Comparison of ENCODE assay signal across 8 mouse cellular contexts in the genomic region with DNA sequence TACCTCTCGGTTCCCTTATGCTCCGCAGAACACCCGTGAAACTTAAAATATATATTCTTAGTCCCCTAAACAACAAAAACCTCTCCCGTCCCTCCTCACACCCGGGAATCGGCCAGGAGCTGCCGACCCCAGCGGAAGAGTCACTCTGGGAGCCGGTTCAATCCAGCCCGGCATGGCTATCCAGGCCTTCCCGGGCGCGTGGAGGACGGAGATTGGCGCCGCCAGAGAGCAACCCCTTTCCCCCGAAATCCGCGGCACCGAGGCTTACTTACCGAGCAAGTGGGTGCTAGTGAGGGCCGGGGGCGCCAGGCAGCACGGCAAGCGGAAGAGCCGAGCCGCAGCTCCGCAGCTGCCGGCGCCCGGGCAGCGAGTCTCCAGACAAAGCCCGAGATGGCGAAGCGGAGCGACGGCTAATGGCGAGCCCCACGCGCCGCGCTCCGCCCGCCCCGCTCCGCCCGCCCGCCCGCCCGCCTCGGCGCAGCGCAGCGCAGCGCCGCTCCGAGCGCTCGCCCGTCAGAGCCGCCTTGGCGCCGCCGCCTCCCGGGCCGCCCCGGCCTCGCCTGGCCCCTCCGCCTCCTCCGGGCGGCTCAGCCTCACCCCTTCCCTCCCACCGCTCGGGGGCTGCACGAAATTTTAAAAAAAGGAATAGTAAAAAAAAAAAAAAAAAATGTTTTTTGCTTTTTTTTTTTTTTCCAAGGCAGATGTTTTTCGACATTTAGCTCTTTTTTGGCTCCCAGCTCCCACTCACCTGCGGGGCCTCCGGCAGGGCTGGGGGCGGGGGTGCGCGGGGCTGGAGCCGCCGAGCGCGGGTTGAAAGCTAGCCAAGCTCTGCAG. TPM values are rescaled to one million over a fixed set of nuclear protein-coding genes. Genes with fewer than 3 reads are reported as not detected.
A peak's percentile ranks its signal among the peaks of the same experiment; 100 is the strongest.
DNase-seq lines count a peak whose midpoint lies in the region; ATAC-seq and TF ChIP-seq lines count a peak whose summit lies in the region.

No protein-coding gene starts in this region.

- WGBS in intestine, embryonic 16.5 days, result under 1% methylated on average over 79 of the region's 84 CpGs
- WGBS in liver, embryonic 12.5 days (ENCODE audit: insufficient replicate concordance), result under 1% methylated on average over 77 of the region's 84 CpGs

- no peaks in the 10 kb centered on the region for H3K9me3 ChIP-seq in erythroblast, embryonic 14.5 days (ENCODE audit: control insufficient read depth, low read length)
- no peaks in the 10 kb centered on the region for H3K9me3 ChIP-seq in intestine, embryonic 16.5 days (ENCODE audit: control insufficient read depth, low read length)
- no peaks in the 10 kb centered on the region for H3K9me3 ChIP-seq in liver, embryonic 12.5 days (replicated peaks)

- peaks cover 30% of the 10 kb centered on the region for H3K36me3 ChIP-seq in erythroblast, embryonic 14.5 days (ENCODE audit: control insufficient read depth)
- peaks cover 7% of the 10 kb centered on the region for H3K36me3 ChIP-seq in intestine, embryonic 16.5 days (ENCODE audit: control insufficient read depth, insufficient read depth, low read length)
- H3K36me3 ChIP-seq in liver, embryonic 12.5 days, result peaks cover 20% of the 10 kb centered on the region

- peak; percentile 79 for DNase-seq in brain, embryonic 14.5 days (ENCODE audit: low read depth)
- peak; percentile 85 for DNase-seq in gastrocnemius, adult 2 months
- DNase-seq in naive thymus-derived CD4-positive, alpha-beta T cell, adult 2 months (ENCODE audit: low read depth), result peak; percentile 72
- peak; percentile 73 for DNase-seq in testis, postnatal 14 days (ENCODE audit: low spot score)

- ATAC-seq in erythroblast, adult 5-6 weeks (replicated peaks; ENCODE audit: low FRiP score, poor library complexity, severe bottlenecking), result no peak; the same call in 1 of the 2 replicates
- peak; percentile 17 for ATAC-seq in intestine, embryonic 16.5 days
- peak; percentile 47 for ATAC-seq in liver, embryonic 12.5 days

- H3K4me1 ChIP-seq in erythroblast, embryonic 14.5 days (ENCODE audit: control insufficient read depth), result peaks cover 44% of the 10 kb centered on the region
- H3K4me1 ChIP-seq in intestine, embryonic 16.5 days (ENCODE audit: control insufficient read depth, insufficient read depth, low read length), result peaks cover 15% of the 10 kb centered on the region
- peaks cover 42% of the 10 kb centered on the region for H3K4me1 ChIP-seq in liver, embryonic 12.5 days

- H3K27ac ChIP-seq in gastrocnemius, adult 2 months, result peak overlapping the region; percentile 100
- peak overlapping the region; percentile 99 for H3K27ac ChIP-seq in intestine, embryonic 16.5 days (ENCODE audit: low read length)
- peak overlapping the region; percentile 99 for H3K27ac ChIP-seq in liver, embryonic 12.5 days

- TF ChIP-seq CTCF in brain, embryonic 14.5 days (IDR thresholded peaks at IDR 0.05; ENCODE audit: borderline replicate concordance, extremely low read depth, insufficient read depth, insufficient read length), result no peak
- TF ChIP-seq CTCF in gastrocnemius, adult 2 months (IDR thresholded peaks at IDR 0.05), result peak; percentile 3; the same call in 1 of the 2 replicates

- H3K9ac ChIP-seq in intestine, embryonic 16.5 days (ENCODE audit: low read depth, low read length), result peak overlapping the region; percentile 100
- H3K9ac ChIP-seq in liver, embryonic 12.5 days, result peak overlapping the region; percentile 100

- H3K4me2 ChIP-seq in intestine, embryonic 16.5 days (ENCODE audit: low read depth, low read length), result peak overlapping the region; percentile 96
- peak overlapping the region; percentile 96 for H3K4me2 ChIP-seq in liver, embryonic 12.5 days

- peaks cover 31% of the 10 kb centered on the region for H3K27me3 ChIP-seq in erythroblast, embryonic 14.5 days (ENCODE audit: control insufficient read depth)
- H3K27me3 ChIP-seq in intestine, embryonic 16.5 days (replicated peaks; ENCODE audit: control insufficient read depth, insufficient read depth, low read length), result no peaks in the 10 kb centered on the region
- H3K27me3 ChIP-seq in liver, embryonic 12.5 days (replicated peaks), result peaks cover 30% of the 10 kb centered on the region

- TF ChIP-seq POLR2A in brain, embryonic 14.5 days (IDR thresholded peaks at IDR 0.05; ENCODE audit: borderline replicate concordance, extremely low read depth, insufficient read depth, insufficient read length, poor library complexity, severe bottlenecking), result peak; percentile 50; the same call in 1 of the 2 replicates

- intact Hi-C loops in gastrocnemius, adult 2 months (cut with DNase I), result loop anchor here (1.0 kb wide), 1 partner anchor 89 kb away; a partner anchor contains a TSS

- H3K4me3 ChIP-seq in erythroblast, embryonic 14.5 days (replicated peaks), result peak overlapping the region; percentile 99
- H3K4me3 ChIP-seq in gastrocnemius, adult 2 months, result peak overlapping the region; percentile 100
- H3K4me3 ChIP-seq in intestine, embryonic 16.5 days (ENCODE audit: low read length), result peak overlapping the region; percentile 99
- peak overlapping the region; percentile 100 for H3K4me3 ChIP-seq in liver, embryonic 12.5 days

RNA-seq across cellular contexts. Expression of a gene that starts 0.7 kb away (rescaled TPM):
- 10.3 and 12.3 TPM in 2 replicates for polyA plus RNA-seq in erythroblast, embryonic 14.5 days (2012)
- 19.0 and 22.8 TPM in 2 replicates for total RNA-seq in erythroblast, adult 5-6 weeks (2015; ENCODE audit: low replicate concordance)
- total RNA-seq in erythroblast, adult 5-6 weeks (2017; ENCODE audit: low replicate concordance), result 119 and 258 TPM in 2 replicates
- polyA plus RNA-seq in brain, embryonic 14.5 days (2012; rRNA removed), result 57.7 and 80.5 TPM in 2 replicates
- total RNA-seq in gastrocnemius, adult 2 months (2021), result 10 to 100 TPM; 37.8 to 40.4 TPM
- 65.5 and 66.0 TPM in 2 replicates for polyA plus RNA-seq in intestine, embryonic 16.5 days (2015; fragmentation: Nextera tagmentation; extraction: Ambion mirVana)
- 97.2 and 98.8 TPM in 2 replicates for polyA plus RNA-seq in liver, embryonic 12.5 days (2016; fragmentation: Nextera tagmentation; extraction: Ambion mirVana)

RNA-seq across cellular contexts. Expression of a gene that starts 22.4 kb away (rescaled TPM):
- 4.5 and 6.0 TPM in 2 replicates for polyA plus RNA-seq in erythroblast, embryonic 14.5 days (2012)
- total RNA-seq in erythroblast, adult 5-6 weeks (2015; ENCODE audit: low replicate concordance), result 6.3 and 10.4 TPM in 2 replicates
- 5.7 and 9.3 TPM in 2 replicates for total RNA-seq in erythroblast, adult 5-6 weeks (2017; ENCODE audit: low replicate concordance)
- 116 and 130 TPM in 2 replicates for polyA plus RNA-seq in brain, embryonic 14.5 days (2012; rRNA removed)
- 10 to 100 TPM; 12.0 to 12.6 TPM for total RNA-seq in gastrocnemius, adult 2 months (2021)
- 8.8 and 9.0 TPM in 2 replicates for polyA plus RNA-seq in intestine, embryonic 16.5 days (2015; fragmentation: Nextera tagmentation; extraction: Ambion mirVana)
- polyA plus RNA-seq in liver, embryonic 12.5 days (2016; fragmentation: Nextera tagmentation; extraction: Ambion mirVana), result 7.3 and 7.5 TPM in 2 replicates

RNA-seq across cellular contexts. Expression of a gene that starts 34.1 kb away (rescaled TPM):
- 8.1 and 8.9 TPM in 2 replicates for polyA plus RNA-seq in erythroblast, embryonic 14.5 days (2012)
- total RNA-seq in erythroblast, adult 5-6 weeks (2015; ENCODE audit: low replicate concordance), result 15.9 and 17.1 TPM in 2 replicates
- 17.0 and 28.0 TPM in 2 replicates for total RNA-seq in erythroblast, adult 5-6 weeks (2017; ENCODE audit: low replicate concordance)
- 74.7 and 88.3 TPM in 2 replicates for polyA plus RNA-seq in brain, embryonic 14.5 days (2012; rRNA removed)
- total RNA-seq in gastrocnemius, adult 2 months (2021), result 10 to 100 TPM; 13.9 to 15.7 TPM
- 52.0 and 54.3 TPM in 2 replicates for polyA plus RNA-seq in intestine, embryonic 16.5 days (2015; fragmentation: Nextera tagmentation; extraction: Ambion mirVana)
- polyA plus RNA-seq in liver, embryonic 12.5 days (2016; fragmentation: Nextera tagmentation; extraction: Ambion mirVana), result 28.4 and 28.9 TPM in 2 replicates

RNA-seq across cellular contexts. Expression of a gene that starts 47.2 kb away (rescaled TPM):
- 575 and 672 TPM in 2 replicates for polyA plus RNA-seq in erythroblast, embryonic 14.5 days (2012)
- 4,977 and 5,433 TPM in 2 replicates for total RNA-seq in erythroblast, adult 5-6 weeks (2015; ENCODE audit: low replicate concordance)
- 6,454 and 7,565 TPM in 2 replicates for total RNA-seq in erythroblast, adult 5-6 weeks (2017; ENCODE audit: low replicate concordance)
- polyA plus RNA-seq in brain, embryonic 14.5 days (2012; rRNA removed), result 1.3 and 2.6 TPM in 2 replicates
- total RNA-seq in gastrocnemius, adult 2 months (2021), result under 1 TPM in 1 of 2 experiments, not detected in 1; 0.06 TPM
- 11.2 and 19.3 TPM in 2 replicates for polyA plus RNA-seq in intestine, embryonic 16.5 days (2015; fragmentation: Nextera tagmentation; extraction: Ambion mirVana)
- 913 and 972 TPM in 2 replicates for polyA plus RNA-seq in liver, embryonic 12.5 days (2016; fragmentation: Nextera tagmentation; extraction: Ambion mirVana)

RNA-seq across cellular contexts. Expression of a gene that starts 50.2 kb away (rescaled TPM):
- 0.01 and 0.02 TPM in 2 replicates for polyA plus RNA-seq in erythroblast, embryonic 14.5 days (2012)
- not detected in 2 replicates for total RNA-seq in erythroblast, adult 5-6 weeks (2015; ENCODE audit: low replicate concordance)
- not detected in 2 replicates for total RNA-seq in erythroblast, adult 5-6 weeks (2017; ENCODE audit: low replicate concordance)
- polyA plus RNA-seq in brain, embryonic 14.5 days (2012; rRNA removed), result 0.25 and 0.56 TPM in 2 replicates
- 10 to 100 TPM; 78.2 to 80.4 TPM for total RNA-seq in gastrocnemius, adult 2 months (2021)
- polyA plus RNA-seq in intestine, embryonic 16.5 days (2015; fragmentation: Nextera tagmentation; extraction: Ambion mirVana), result 0.05 TPM in 2 replicates
- polyA plus RNA-seq in liver, embryonic 12.5 days (2016; fragmentation: Nextera tagmentation; extraction: Ambion mirVana), result 0.05 TPM in 1 of 2 replicates, not detected in the other

Comparison
In these comparisons a context has a peak if more than half of its experiments do, and no peak if none do; other contexts are left out.
1. RNA of a gene that starts 22.4 kb away (polyA plus RNA-seq): 116 to 130 TPM in brain, embryonic 14.5 days; 8.8 to 9.0 TPM in intestine, embryonic 16.5 days, 7.3 to 7.5 TPM in liver, embryonic 12.5 days and 4.5 to 6.0 TPM in erythroblast, embryonic 14.5 days; every median in the first group is over 10 times any median in the second.
2. Peak in every context shown above with its lines, with median percentiles within 50 percentile points of each other: H3K4me3 ChIP-seq, DNase-seq and H3K27ac ChIP-seq.